Mouse (Mus musculus) fat pad, adult 2 months (tissue): ENCODE measurements at regions not wholly inside any gene's neighbourhood (a gene's known extent, or its start where the extent isn't known, plus 50 kb on each side); places are given as distances from the start of the nearest gene placed in this dataset.
"Not testable (repeated sequence)": the region's sequence is repeated elsewhere in the genome, so short reads cannot be mapped to it uniquely, and the experiment has no call there.

ENCODE experiments used
- DNase-seq: peaks from one replicate; pipeline ENCODE4 v3.0.0-alpha.2; 2011; ENCODE audit warnings: low read depth, low spot score; ENCODE audit errors: extremely low read depth

- DNase-seq = not testable (repeated sequence)
These were observed 139.7 kb downstream of the Tex13c3 start for GRCm38 (mm10) chrX:19341231-19342007.

DNA sequence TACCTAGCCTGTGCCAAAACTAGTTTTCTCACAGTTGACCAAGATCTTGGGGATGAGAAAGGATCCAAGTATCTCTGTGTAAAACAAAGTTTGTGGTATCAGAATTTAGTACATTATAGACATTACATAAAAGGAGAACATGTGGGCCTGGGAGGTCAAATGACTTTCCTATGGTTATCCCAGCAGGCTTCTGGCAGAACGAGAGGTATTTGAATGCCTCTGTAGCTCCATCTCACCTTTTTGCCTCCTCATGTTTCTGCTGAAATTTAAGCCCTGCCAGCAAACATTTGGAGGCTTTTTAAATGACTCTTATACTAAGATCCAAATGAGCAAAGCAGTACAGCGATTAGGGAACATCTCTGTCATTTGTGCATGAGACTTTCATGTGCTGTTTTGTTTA is 167.8 kb downstream of the Tex13c3 start:
- no peak for DNase-seq

DNA sequence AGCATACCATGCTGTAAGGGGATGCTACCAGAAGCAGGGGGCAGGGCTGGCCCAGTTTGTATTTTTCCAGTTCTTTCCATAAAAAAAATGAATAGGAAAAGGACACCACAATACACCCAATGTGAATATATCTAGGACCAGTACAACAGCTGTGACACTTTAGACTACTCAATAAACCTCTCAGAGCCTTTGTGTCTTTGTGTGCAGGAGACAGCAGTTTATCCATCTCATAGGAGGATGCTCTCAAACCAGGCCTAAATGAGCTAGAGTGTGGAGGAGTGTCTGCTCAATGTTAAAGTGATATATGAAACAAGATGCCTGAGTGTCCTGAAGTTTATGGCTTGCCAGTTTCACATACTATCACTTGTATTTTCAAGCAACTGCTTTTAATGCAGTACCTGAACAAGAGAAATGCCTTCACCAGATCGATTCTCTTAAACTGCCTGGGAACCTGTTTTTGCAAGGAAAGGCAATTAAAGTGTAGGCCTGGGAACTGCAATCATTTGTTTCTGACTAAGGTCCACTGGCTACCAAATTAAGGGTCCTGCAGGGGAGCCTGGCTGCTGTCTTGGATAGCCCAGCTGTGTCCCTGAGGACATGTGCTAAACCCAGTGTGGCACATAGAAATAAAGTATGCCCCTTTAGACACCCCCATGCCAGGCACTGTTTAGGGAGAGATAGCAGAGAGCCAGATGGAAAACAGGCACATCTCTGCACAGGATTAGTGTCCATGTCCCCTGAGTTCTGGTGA is 169.1 kb downstream of the Tex13c3 start:
- no peak for DNase-seq

DNA sequence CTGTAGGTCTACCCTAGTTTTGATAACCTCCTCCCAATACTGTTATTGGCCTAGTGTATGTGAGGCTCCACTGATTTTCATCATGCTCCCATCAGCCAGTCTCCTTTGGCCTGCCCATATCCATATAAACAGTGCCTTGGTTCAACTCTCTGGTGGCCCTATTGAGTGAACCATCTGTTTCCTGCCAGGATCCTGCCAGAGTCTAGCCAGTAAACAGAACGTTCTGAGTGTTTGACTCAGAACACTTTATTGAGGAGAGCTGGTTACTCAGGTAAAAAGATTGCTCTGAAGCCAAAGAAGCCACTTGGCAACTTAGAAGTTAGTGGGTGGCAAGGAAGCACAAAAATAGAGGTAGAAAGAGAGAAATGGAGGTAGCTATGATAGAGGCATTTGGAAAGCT is 169.7 kb downstream of the Tex13c3 start:
- no peak for DNase-seq

GRCm38 (mm10) chrX:19288171-19288570 is 192.9 kb downstream of the Tex13c3 start:
- no peak for DNase-seq

DNA sequence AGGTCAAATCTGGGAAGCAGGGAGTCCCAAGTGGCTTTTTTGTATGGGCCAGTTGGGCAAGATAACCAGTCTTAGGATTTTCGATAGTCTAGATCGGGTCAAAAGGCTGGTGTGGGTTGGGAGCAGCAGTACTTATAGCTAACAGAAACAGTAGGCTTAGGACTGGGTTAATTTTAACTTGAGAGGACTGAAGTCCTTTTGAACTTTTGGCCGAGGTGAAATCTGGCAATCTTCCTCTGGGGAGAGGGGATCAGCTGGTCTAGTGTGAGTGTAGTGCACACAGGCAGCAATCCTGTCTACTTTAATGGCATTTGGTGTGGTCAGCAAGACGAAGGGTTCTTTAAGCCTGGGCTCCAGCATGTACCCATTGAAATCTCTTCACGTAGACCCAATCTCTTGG is 194.7 kb downstream of the Tex13c3 start:
- DNase-seq = no peak

DNA sequence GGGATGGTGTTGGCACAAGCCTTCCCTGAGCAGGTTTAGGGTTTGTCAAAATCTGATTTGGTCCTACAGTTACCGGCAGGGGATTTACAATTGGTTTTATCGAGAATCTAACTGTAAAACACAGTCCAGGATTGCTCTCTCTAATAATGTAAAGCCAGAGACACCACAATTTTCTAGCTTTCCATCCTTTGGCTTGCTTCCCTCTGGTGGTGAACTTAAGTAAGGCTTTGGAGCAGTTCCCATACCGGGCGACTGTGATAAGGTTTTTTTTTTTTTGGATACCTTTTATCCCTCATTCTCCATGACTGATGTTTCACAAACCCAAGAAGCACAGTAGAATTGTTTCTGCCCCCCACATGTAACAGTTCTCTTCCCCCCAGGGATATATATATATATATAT is 195.3 kb downstream of the Tex13c3 start:
- no peak for DNase-seq

DNA sequence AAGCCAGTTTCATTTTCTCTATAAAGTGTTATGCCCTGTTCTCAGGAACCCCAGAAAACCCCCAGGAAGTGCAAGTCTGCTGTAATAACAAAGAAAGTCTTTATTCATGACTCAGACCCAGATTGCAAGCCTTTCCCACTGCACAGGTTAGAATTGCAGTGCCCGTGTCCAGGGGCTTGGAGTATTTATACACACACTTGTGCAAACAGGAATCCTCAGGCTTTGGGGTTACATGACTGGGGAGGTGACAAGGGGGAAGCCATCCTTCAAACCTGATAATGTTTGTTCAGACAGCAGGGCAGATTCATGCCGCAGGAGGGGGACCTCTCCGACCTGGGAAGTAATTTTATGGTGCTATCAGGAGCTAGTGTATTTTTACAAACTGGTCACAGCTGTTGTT is 198.0 kb downstream of the Tex13c3 start:
- no peak for DNase-seq

DNA sequence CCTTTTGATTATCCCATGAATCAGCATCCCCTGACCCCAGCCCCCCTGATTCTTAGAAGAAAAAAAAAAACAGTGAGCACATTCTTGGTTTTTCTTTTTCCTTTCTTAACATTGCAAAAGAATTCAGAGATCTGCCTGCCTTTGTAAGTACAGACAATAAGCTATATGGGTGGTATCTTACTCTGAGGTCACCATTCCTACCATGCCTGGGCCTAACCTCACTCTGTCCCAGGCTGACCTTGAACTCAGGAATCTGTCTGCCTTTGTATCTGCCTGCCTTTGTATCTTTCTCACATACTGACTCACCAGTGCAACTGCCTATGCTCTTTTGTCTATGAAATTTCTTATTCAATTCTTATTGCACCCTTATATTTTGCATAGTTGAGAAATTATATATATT is 216.9 kb downstream of the Tex13c3 start:
- DNase-seq = no peak

DNA sequence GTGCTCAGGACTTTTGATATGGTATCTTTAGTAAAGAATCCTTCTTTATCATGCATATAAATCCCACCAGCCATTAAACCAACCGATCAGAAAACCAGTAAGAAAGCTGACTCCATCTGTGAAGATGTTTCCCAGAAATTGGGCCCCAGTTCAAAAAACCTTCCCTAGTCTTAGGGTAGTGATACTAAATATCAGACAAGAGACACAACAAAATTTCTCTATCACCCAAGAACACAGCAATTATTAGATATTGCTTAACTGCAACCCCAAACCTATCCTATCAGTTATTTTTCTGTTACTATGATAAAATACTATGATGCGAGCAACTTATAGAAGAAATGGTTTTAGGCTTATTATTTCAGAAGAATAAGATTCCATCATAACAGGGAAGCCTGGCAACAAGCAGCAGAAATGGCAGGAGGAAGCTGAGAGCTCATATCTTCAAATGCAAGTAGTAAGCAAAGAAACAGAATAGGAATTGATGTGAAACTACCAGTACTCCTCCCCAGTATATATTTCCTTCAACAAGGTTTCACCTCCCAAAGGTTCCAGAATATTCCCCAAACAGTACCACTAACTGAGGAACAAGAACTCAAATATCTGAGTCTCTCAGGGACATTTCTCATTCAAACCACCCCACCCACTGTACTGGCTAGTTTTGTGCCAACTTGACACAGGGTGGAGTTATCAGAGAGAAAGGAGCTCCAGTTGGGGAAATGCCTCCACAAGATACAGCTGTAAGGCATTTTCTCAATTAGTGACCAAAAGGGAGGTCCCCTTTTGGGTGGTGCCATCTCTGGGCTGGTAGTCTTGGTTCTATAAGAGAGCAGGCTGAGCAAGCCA is 234.1 kb downstream of the Tex13c3 start:
- DNase-seq = no peak

DNA sequence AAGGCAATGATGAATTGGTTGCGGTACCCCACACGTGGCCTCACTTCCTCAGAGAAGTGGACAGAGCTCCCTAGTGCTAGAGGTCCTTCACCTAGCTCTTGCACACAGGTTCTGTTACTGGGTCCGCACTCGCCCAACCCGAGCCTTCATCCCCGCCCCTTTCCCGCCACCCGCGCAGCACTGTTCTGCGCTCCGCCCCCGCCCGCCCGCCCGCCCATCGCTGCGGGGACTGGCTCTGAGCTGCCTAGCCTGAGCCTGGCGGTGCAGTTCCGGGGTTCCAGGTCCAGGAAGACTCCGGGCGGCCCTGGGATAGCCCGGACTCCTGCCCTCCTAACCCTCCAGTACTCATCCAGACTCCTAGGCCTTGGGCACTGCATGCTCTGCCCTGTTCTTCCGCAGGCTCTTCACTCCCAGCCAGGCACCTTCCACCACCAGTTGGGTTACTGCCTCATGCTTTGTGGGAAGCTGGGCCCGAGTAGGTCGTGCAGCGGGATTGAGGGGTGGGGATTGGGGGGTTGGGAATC is 243.3 kb downstream of the Tex13c3 start:
- DNase-seq = no peak

GRCm38 (mm10) chrX:19237048-19237737 is 243.9 kb downstream of the Tex13c3 start:
- no peak for DNase-seq

GRCm38 (mm10) chrX:19235449-19235848 is 245.7 kb downstream of the Tex13c3 start:
- DNase-seq = no peak

DNA sequence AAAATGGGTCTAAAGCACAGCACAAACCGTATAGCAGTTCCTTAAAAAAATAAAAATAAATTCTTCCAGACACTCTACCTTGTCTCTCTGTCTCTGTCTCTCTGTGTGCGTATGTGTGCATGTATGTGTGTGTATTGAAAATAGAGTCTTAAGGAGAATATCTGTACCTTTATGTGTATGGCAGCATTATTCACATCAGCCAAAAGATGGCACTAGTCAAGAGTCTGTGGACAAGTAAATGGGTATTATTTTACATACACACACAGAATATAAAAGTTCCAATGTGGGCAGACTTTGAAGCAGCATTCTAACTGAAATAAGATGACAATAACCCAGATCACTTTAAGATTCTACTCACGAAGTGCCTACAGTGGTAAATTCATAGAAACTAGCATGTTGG is 249.3 kb downstream of the Tex13c3 start:
- no peak for DNase-seq

DNA sequence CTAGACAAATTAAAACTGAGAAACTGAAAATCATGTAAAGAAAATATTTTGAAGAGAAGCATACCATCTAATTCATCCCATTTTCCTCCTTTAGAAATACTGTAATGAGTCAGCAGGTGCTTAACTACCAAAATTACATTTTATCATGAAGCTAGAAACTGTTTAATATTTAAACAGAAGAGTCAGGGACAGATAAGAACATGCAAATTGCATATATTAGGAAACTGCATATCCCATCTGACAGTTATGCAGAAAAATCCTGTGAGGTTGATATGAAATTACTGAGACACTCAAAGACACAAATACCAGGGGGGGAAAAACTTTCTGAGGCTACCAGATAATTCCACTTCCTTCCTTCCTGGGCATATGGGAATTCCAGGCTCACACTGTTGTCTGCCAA is 257.8 kb downstream of the Tex13c3 start:
- no peak for DNase-seq

DNA sequence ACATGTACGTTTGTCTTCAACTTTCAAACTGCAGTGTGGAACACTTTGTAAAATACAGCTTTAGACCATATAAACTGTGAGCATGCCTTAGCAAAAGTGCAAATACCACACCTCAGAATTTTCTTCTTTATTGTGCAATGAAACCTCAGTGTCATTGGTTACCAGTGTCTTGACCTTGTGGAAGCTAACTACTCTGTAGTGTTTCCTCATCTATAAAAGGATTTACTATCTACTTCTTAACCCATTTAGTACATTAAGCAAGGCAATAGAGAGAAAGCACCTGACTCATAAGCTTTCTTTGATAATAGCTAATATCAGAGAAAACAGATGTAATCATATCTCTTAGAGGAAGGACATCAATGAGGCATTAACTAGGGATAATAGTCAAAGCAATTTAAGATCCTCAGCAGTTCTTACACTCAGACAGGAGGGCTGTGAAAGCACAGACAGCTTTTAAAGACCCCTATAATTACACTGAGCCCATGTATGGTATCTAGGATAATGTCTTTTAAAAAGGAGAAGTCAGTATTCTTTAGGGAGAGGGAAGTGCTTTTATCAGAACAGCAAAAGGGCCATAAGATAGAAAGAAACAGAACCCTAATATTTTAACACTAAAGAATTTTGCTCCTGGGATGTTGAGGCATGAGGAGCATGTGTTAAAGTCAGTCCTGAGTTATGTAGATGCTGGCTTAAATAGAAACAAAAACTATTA is 260.2 kb downstream of the Tex13c3 start:
- no peak for DNase-seq

DNA sequence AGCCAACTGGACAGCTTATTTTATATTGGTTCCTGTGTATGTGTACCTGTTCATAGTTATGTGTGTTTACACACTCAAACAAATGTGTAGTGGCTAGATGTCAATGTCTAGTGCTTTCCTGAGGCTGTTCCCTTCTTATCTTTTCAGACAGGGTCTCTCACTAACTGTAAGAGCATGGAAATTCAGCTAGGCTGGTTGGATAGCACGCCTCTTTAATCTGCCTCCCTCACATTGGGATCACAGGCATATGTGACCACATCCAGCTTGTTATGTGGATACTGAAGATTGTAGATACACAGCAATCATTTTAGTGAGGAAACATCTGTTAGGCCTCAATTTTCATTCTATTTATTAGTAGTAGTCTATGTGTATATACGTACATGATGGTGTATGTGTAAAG is 261.4 kb downstream of the Tex13c3 start:
- DNase-seq = no peak

GRCm38 (mm10) chrX:19219301-19219700 is 261.8 kb downstream of the Tex13c3 start:
- DNase-seq = no peak

GRCm38 (mm10) chrX:19206420-19206819 is 274.7 kb downstream of the Tex13c3 start:
- no peak for DNase-seq

- no peak for DNase-seq
These were observed 278.6 kb downstream of the Tex13c3 start for GRCm38 (mm10) chrX:19202542-19202941.
